Mouse (Mus musculus): ENCODE measurements around the gene Srcap.

DNA sequence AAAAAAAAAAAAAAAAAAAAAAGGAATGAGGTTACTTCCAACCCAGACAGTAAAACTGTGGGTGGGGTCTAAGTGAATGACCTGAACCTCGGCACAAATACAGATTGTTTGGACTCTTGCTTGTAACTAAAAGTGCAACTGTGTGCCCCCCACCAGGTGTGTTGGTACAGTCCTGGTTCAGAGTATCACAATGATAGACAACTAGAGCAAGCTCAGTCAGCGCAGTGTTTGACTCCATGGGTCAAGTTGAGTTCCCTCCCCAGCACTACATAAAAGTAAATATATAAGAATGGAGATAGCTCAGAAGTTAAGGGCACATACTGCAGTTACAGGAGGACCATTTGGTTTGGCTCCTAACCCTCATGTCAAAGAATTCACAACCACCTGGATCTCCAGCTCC is 14.4 kb upstream of the Srcap start:
- TF ChIP-seq CTCF (IDR thresholded peaks at IDR 0.05; ENCODE audit: borderline replicate concordance, insufficient read depth, low read depth, low read length) (no peak), POLR2A (IDR thresholded peaks at IDR 0.05; ENCODE audit: borderline replicate concordance, insufficient read depth, low read length) (no peak)

All from cerebellum, adult 2 months (tissue).